Mouse (Mus musculus) forebrain, embryonic 11.5 days (tissue): ENCODE measurements around the gene Erbb2. TPM values are rescaled to one million over a fixed set of nuclear protein-coding genes. Genes with fewer than 3 reads are reported as not detected.

Experiments used
- ATAC-seq: fragments of 200-750 bp; cut with Nextera tagmentation; replicated peaks from 2 replicates; pipeline ENCODE4 v1.8.0; 2017; ENCODE audit warnings: moderate TSS enrichment; ENCODE audit not compliant: low FRiP score
- DNase-seq: peaks from one replicate; pipeline ENCODE4 v3.0.0-alpha.2; 2017; ENCODE audit warnings: low spot score
- H3K27ac ChIP-seq: fragments of 300-500 bp; sonication (generic); 2 replicates; pipeline ENCODE4 v1.5.1; 2014; ENCODE audit warnings: low read depth, low read length
- H3K27me3 ChIP-seq: fragments of 300-500 bp; sonication (generic); 2 replicates; pipeline ENCODE4 v1.6.1; 2014; ENCODE audit warnings: mild to moderate bottlenecking, low read length, mixed read lengths; ENCODE audit not compliant: control insufficient read depth, insufficient read depth
- H3K36me3 ChIP-seq: fragments of 300-500 bp; sonication (generic); 2 replicates; pipeline ENCODE4 v1.6.1; 2014; ENCODE audit warnings: mild to moderate bottlenecking, low read length, moderate library complexity, mixed read lengths; ENCODE audit not compliant: control insufficient read depth, insufficient read depth
- H3K4me1 ChIP-seq: fragments of 300-500 bp; sonication (generic); replicated peaks from 2 replicates; pipeline ENCODE4 v1.6.1; 2014; ENCODE audit warnings: low read length, mixed read lengths; ENCODE audit not compliant: control insufficient read depth, insufficient read depth
- H3K4me2 ChIP-seq: fragments of 300-500 bp; sonication (generic); 2 replicates; pipeline ENCODE4 v1.6.1; 2014; ENCODE audit warnings: low read depth, mild to moderate bottlenecking, low read length, moderate library complexity, mixed read lengths; ENCODE audit not compliant: severe bottlenecking
- H3K4me3 ChIP-seq: fragments of 300-500 bp; sonication (generic); 2 replicates; pipeline ENCODE4 v1.5.1; 2014; ENCODE audit warnings: low read depth, low read length
- H3K9ac ChIP-seq: fragments of 300-500 bp; sonication (generic); 2 replicates; pipeline ENCODE4 v1.6.1; 2014; ENCODE audit warnings: low read length
- H3K9me3 ChIP-seq: fragments of 300-500 bp; sonication (generic); 2 replicates; pipeline ENCODE4 v1.6.1; 2016; ENCODE audit warnings: low read length, mixed read lengths; ENCODE audit not compliant: control insufficient read depth
- WGBS: fragments of 180-500 bp; shearing (Covaris S2); extraction: QIAGEN DNeasy Blood & Tissue Kit; methylation state at CpG from one replicate; pipeline ENCODE4 v1.1.7; 2014; 5-methylcytosine and 5-hydroxymethylcytosine counted together
- polyA plus RNA-seq: library from polyadenylated mRNA; unstranded; fragments of >200 nt; fragmentation: Nextera tagmentation; extraction: Ambion mirVana; gene quantifications from 2 replicates; pipeline ENCODE4 v1.2.1, GENCODE M21; 2014

Gene Erbb2
- polyA plus RNA-seq, 1 experiment from 2014 or later: 19.7 TPM

- H3K4me1 ChIP-seq: 0 out of 2 replicates have a peak, but pooled peaks cover 2% of the 10 kb centered on the region
- no peak for ATAC-seq
- WGBS: 19% methylated on average over 11 of the region's 11 CpGs
- no peaks in the 10 kb centered on the region for H3K36me3 ChIP-seq
- peaks cover 27% of the 10 kb centered on the region for H3K27me3 ChIP-seq
- H3K9me3 ChIP-seq: no peaks in the 10 kb centered on the region
- no peak overlapping the region for H3K4me3 ChIP-seq
- DNase-seq: no peak
- no peak overlapping the region for H3K9ac ChIP-seq
- no peak overlapping the region for H3K4me2 ChIP-seq
- no peak overlapping the region for H3K27ac ChIP-seq
Measured at GRCm38 (mm10) chr11:98459071-98459741, 46.9 kb downstream of the Erbb2 start.

GRCm38 (mm10) chr11:98459860-98460259, 47.6 kb downstream of the Erbb2 start:
- DNase-seq: no peak

GRCm38 (mm10) chr11:98461109-98461720, 48.9 kb downstream of the Erbb2 start:
- ATAC-seq: no peak
- 59% methylated on average over 5 of the region's 6 CpGs for WGBS
- no peaks in the 10 kb centered on the region for H3K36me3 ChIP-seq
- no peak for DNase-seq
- H3K4me2 ChIP-seq: no peak overlapping the region
- H3K9ac ChIP-seq: no peak overlapping the region
- H3K27ac ChIP-seq: no peak overlapping the region
- no peaks in the 10 kb centered on the region for H3K9me3 ChIP-seq
- H3K27me3 ChIP-seq: peaks cover 27% of the 10 kb centered on the region
- no peak overlapping the region for H3K4me3 ChIP-seq
- 0 out of 2 replicates have a peak, but pooled peaks cover 2% of the 10 kb centered on the region for H3K4me1 ChIP-seq

More at GRCm38 (mm10) chr11:98459860-98460259, 47.6 kb downstream of the Erbb2 start:
- Histone ChIP-seq H3K9me3 (no peaks in the 10 kb centered on the region), H3K4me2 (no peak overlapping the region), H3K4me1 (0 out of 2 replicates have a peak, but pooled peaks cover 2% of the 10 kb centered on the region), H3K9ac (no peak overlapping the region), H3K27ac (no peak overlapping the region), H3K36me3 (no peaks in the 10 kb centered on the region), H3K4me3 (no peak overlapping the region), H3K27me3 (peaks cover 27% of the 10 kb centered on the region)
- no peak for ATAC-seq
- 84% methylated on average over 9 of the region's 9 CpGs for WGBS

GRCm38 (mm10) chr11:98462255-98462654, 50.0 kb downstream of the Erbb2 start:
- H3K27me3 ChIP-seq: peaks cover 27% of the 10 kb centered on the region
- H3K4me2 ChIP-seq: no peak overlapping the region
- ATAC-seq: no peak
- DNase-seq: no peak
- 0 out of 2 replicates have a peak, but pooled peaks cover 2% of the 10 kb centered on the region for H3K4me1 ChIP-seq
- H3K9me3 ChIP-seq: no peaks in the 10 kb centered on the region
- H3K4me3 ChIP-seq: no peak overlapping the region
- no peak overlapping the region for H3K27ac ChIP-seq
- H3K36me3 ChIP-seq: no peaks in the 10 kb centered on the region
- 86% methylated on average over 6 of the region's 6 CpGs for WGBS
- no peak overlapping the region for H3K9ac ChIP-seq

GRCm38 (mm10) chr11:98463911-98464310, 51.6 kb downstream of the Erbb2 start:
- DNase-seq: no peak
- no peaks in the 10 kb centered on the region for H3K4me1 ChIP-seq
- peaks cover 15% of the 10 kb centered on the region for H3K27me3 ChIP-seq
- no peaks in the 10 kb centered on the region for H3K9me3 ChIP-seq
- no peak overlapping the region for H3K9ac ChIP-seq
- no peak overlapping the region for H3K27ac ChIP-seq
- 90% methylated on average over 9 of the region's 9 CpGs for WGBS
- no peak overlapping the region for H3K4me2 ChIP-seq
- H3K36me3 ChIP-seq: no peaks in the 10 kb centered on the region
- ATAC-seq: no peak
- H3K4me3 ChIP-seq: no peak overlapping the region

- no peak for DNase-seq
- H3K4me2 ChIP-seq: no peak overlapping the region
- H3K36me3 ChIP-seq: no peaks in the 10 kb centered on the region
- H3K27me3 ChIP-seq: peaks cover 9% of the 10 kb centered on the region
- no peak overlapping the region for H3K27ac ChIP-seq
- WGBS: 81% methylated on average over 6 of the region's 6 CpGs
- no peak for ATAC-seq
- H3K9me3 ChIP-seq: no peaks in the 10 kb centered on the region
- no peak overlapping the region for H3K9ac ChIP-seq
- no peaks in the 10 kb centered on the region for H3K4me1 ChIP-seq
- H3K4me3 ChIP-seq: no peak overlapping the region
Measured at GRCm38 (mm10) chr11:98464516-98464915, 52.2 kb downstream of the Erbb2 start.

- no peak overlapping the region for H3K9ac ChIP-seq
- ATAC-seq (no peak), DNase-seq (no peak)
- no peaks in the 10 kb centered on the region for H3K27me3 ChIP-seq
- H3K4me1 ChIP-seq: no peaks in the 10 kb centered on the region; the same call in 1 of the 2 replicates
- no peaks in the 10 kb centered on the region for H3K36me3 ChIP-seq
- H3K27ac ChIP-seq: no peak overlapping the region
- no peaks in the 10 kb centered on the region for H3K9me3 ChIP-seq
- H3K4me3 ChIP-seq: no peak overlapping the region
- 84% methylated on average over 22 of the region's 22 CpGs for WGBS
- no peak overlapping the region for H3K4me2 ChIP-seq
Measured at GRCm38 (mm10) chr11:98469761-98470714, 57.8 kb downstream of the Erbb2 start.

GRCm38 (mm10) chr11:98470795-98471194, 58.5 kb downstream of the Erbb2 start:
- 86% methylated on average over 6 of the region's 6 CpGs for WGBS
- Histone ChIP-seq H3K36me3 (no peaks in the 10 kb centered on the region), H3K9ac (no peak overlapping the region), H3K4me1 (no peaks in the 10 kb centered on the region; the same call in 1 of the 2 replicates), H3K9me3 (no peaks in the 10 kb centered on the region), H3K4me2 (no peak overlapping the region), H3K27ac (no peak overlapping the region), H3K4me3 (no peak overlapping the region), H3K27me3 (no peaks in the 10 kb centered on the region)
- no peak for ATAC-seq
- no peak for DNase-seq
